Mouse (Mus musculus) stomach, postnatal 0 days (tissue): ENCODE data around the gene Gbx2. TPM values are rescaled to one million over a fixed set of nuclear protein-coding genes. Genes with fewer than 3 reads are reported as not detected.

Source experiments
- ATAC-seq: fragments of 200-750 bp; cut with Nextera tagmentation; 2 replicates; pipeline ENCODE4 v1.8.0; 2017; ENCODE audit not compliant: low FRiP score, low TSS enrichment
- DNase-seq: peaks from one replicate; pipeline ENCODE4 v3.0.0-alpha.2; 2016; ENCODE audit warnings: low spot score
- H3K27ac ChIP-seq: fragments of 300-500 bp; sonication (generic); replicated peaks from 2 replicates; pipeline ENCODE4 v1.5.1; 2014; ENCODE audit warnings: mild to moderate bottlenecking, control low read depth
- H3K27me3 ChIP-seq: fragments of 300-500 bp; sonication (generic); 2 replicates; pipeline ENCODE4 v1.6.1; 2014; ENCODE audit warnings: low read length; ENCODE audit not compliant: control insufficient read depth, insufficient read depth
- H3K36me3 ChIP-seq: fragments of 300-500 bp; sonication (generic); 2 replicates; pipeline ENCODE4 v1.6.1; 2014; ENCODE audit warnings: low read length, mixed read lengths; ENCODE audit not compliant: control insufficient read depth, insufficient read depth
- H3K4me1 ChIP-seq: fragments of 300-500 bp; sonication (generic); replicated peaks from 2 replicates; pipeline ENCODE4 v1.6.1; 2014; ENCODE audit warnings: antibody characterized with exemption; ENCODE audit not compliant: control insufficient read depth, insufficient read depth
- H3K4me2 ChIP-seq: fragments of 300-500 bp; sonication (generic); replicated peaks from 2 replicates; pipeline ENCODE4 v1.6.1; 2014; ENCODE audit warnings: low read depth, mild to moderate bottlenecking, control low read depth, moderate library complexity
- H3K4me3 ChIP-seq: fragments of 300-500 bp; sonication (generic); 2 replicates; pipeline ENCODE4 v1.5.1; 2014; ENCODE audit warnings: low read depth, low read length, control low read depth
- H3K9ac ChIP-seq: fragments of 300-500 bp; sonication (generic); 2 replicates; pipeline ENCODE4 v1.6.1; 2014; ENCODE audit warnings: mild to moderate bottlenecking, low read length, control low read depth, mixed read lengths
- H3K9me3 ChIP-seq: fragments of 300-500 bp; sonication (generic); 2 replicates; pipeline ENCODE4 v1.6.1; 2016; ENCODE audit warnings: low read length; ENCODE audit not compliant: control insufficient read depth
- CTCF ChIP-seq: IDR thresholded peaks from 2 replicates; pipeline ENCODE4 v1.5.1; 2016; ENCODE audit warnings: antibody characterized with exemption, low read depth, mild to moderate bottlenecking, moderate library complexity
- EP300 ChIP-seq: optimal IDR thresholded peaks from 2 replicates; pipeline ENCODE3; 2016; ENCODE audit warnings: antibody characterized with exemption
- WGBS: fragments of 180-500 bp; shearing (Covaris S2); extraction: QIAGEN DNeasy Blood & Tissue Kit; methylation state at CpG from one replicate; pipeline ENCODE4 v1.1.7; 2014; 5-methylcytosine and 5-hydroxymethylcytosine counted together
- polyA plus RNA-seq: library from polyadenylated mRNA; unstranded; fragments of >200 nt; fragmentation: Nextera tagmentation; extraction: Ambion mirVana; gene quantifications from 2 replicates; pipeline ENCODE4 v1.2.1, GENCODE M21; 2015

The Gbx2 gene
- polyA plus RNA-seq, 1 experiment from 2014 or later, result not detected

DNA sequence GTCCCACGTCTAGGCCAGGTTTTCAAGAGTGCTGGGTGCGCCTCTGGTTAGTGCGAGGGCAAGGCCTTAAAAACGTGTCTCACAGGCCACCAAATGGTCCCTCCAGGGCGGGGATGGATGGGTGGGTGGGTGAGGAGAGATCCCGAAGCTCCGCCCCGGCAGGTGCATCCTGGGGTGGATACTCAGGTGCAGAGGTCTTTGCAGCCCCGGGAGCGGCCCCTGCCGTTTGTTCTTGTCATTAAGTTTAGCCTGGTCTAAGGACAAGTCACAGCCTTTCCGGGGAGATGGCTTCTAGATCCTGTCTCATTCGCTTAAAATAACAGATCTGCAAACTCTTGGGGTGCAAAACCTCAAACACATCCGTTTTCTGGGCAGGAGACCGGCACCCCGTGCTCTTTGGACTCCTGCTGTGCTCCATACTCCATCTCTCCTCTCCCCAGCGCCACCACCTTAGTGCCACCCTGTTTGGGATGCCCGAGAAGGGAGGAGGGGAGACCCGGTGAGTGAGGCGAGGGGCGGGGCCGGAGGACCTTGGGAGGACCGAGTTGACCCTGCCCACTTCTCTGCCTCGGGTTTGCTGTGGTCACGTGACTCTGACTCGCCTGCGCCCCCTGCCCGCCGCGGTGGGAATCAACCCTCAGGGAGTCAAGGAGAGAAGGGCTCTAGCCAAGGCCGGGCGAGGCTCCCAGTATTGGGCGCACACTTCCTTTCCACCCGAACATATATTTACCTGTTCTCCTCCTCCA is 9.2 kb upstream of the Gbx2 start:
- no peak overlapping the region for H3K27ac ChIP-seq
- H3K27me3 ChIP-seq, result peaks cover 17% of the 10 kb centered on the region
- H3K4me3 ChIP-seq, result no peak overlapping the region
- 0 out of 2 replicates have a peak, but pooled peaks cover 2% of the 10 kb centered on the region for H3K4me1 ChIP-seq
- H3K4me2 ChIP-seq, result 0 out of 2 replicates have a peak overlapping the region, but pooled peaks have one; percentile 3
- H3K9me3 ChIP-seq, result no peaks in the 10 kb centered on the region
- ATAC-seq (peak; percentile 64), DNase-seq (peak; percentile 92)
- TF ChIP-seq CTCF, result peak; percentile 84
- TF ChIP-seq EP300, result no peak
- no peaks in the 10 kb centered on the region for H3K36me3 ChIP-seq
- no peak overlapping the region for H3K9ac ChIP-seq
- WGBS, result 2% methylated on average over 34 of the region's 34 CpGs

DNA sequence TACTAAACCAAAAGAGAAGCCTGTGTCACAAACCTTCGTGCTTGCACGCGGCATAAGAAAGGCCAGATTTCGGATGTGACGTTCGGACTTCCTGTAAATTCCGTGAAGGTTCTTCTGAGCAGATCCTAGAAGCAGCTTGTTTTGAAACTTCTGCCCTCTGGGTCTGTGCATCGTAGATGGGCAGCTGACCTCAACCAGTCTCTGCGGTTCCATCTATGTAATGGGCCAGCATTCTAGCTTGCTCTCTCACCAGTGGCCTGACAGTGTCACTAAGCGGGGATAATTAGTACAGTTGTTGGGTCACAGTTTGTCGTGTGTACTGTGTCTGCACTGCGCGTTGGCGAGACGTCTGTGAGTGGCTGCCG is 8.6 kb upstream of the Gbx2 start:
- TF ChIP-seq EP300, result no peak
- no peak for TF ChIP-seq CTCF
- 30% methylated on average over 16 of the region's 16 CpGs for WGBS
- no peak overlapping the region for H3K4me3 ChIP-seq
- no peak overlapping the region for H3K4me2 ChIP-seq
- ATAC-seq (no peak), DNase-seq (no peak)
- H3K9me3 ChIP-seq, result no peaks in the 10 kb centered on the region
- H3K27me3 ChIP-seq, result peaks cover 20% of the 10 kb centered on the region
- 0 out of 2 replicates have a peak, but pooled peaks cover 2% of the 10 kb centered on the region for H3K4me1 ChIP-seq
- no peak overlapping the region for H3K9ac ChIP-seq
- H3K27ac ChIP-seq, result no peak overlapping the region
- H3K36me3 ChIP-seq, result no peaks in the 10 kb centered on the region

DNA sequence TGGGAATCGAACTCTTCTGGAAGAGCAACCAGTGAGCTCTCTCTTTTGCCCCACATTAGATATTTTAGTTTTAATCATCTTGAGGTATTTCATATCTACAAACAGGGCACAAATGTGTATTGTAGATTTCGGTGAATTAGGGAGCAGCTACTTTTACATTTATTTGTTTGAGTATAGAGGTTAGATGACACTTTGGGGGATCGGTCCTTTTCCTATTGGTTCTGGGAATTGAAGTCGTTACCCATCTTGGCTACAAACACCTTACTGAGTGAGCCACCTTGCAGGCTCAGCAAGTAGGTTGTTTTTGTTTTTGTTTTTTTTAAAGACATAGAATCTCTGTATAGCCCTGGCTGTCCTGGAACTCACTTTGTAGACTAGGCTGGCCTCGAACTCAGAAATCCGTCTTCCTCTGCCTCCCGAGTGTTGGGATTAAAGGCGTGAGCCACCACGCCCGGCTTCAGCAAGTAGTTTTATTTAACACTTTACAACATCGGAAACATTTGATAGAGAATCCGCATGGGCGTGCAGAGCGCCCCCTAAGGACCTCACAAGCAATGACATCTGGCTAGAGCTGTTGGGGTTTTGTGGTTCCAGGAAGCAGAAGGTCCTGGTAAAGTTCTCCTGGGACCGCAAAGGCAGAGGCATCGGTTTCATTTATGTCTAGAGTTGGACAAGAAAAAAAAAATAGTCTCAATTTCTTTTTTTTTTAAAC is 8.1 kb upstream of the Gbx2 start:
- H3K4me3 ChIP-seq, result no peak overlapping the region
- no peak overlapping the region for H3K4me2 ChIP-seq
- TF ChIP-seq EP300 (no peak), CTCF (peak; percentile 57)
- ATAC-seq (no peak), DNase-seq (no peak)
- H3K36me3 ChIP-seq, result no peaks in the 10 kb centered on the region
- H3K27ac ChIP-seq, result no peak overlapping the region
- WGBS, result 33% methylated on average over 16 of the region's 16 CpGs
- no peaks in the 10 kb centered on the region for H3K9me3 ChIP-seq
- no peak overlapping the region for H3K9ac ChIP-seq
- 0 out of 2 replicates have a peak, but pooled peaks cover 2% of the 10 kb centered on the region for H3K4me1 ChIP-seq
- peaks cover 20% of the 10 kb centered on the region for H3K27me3 ChIP-seq

DNA sequence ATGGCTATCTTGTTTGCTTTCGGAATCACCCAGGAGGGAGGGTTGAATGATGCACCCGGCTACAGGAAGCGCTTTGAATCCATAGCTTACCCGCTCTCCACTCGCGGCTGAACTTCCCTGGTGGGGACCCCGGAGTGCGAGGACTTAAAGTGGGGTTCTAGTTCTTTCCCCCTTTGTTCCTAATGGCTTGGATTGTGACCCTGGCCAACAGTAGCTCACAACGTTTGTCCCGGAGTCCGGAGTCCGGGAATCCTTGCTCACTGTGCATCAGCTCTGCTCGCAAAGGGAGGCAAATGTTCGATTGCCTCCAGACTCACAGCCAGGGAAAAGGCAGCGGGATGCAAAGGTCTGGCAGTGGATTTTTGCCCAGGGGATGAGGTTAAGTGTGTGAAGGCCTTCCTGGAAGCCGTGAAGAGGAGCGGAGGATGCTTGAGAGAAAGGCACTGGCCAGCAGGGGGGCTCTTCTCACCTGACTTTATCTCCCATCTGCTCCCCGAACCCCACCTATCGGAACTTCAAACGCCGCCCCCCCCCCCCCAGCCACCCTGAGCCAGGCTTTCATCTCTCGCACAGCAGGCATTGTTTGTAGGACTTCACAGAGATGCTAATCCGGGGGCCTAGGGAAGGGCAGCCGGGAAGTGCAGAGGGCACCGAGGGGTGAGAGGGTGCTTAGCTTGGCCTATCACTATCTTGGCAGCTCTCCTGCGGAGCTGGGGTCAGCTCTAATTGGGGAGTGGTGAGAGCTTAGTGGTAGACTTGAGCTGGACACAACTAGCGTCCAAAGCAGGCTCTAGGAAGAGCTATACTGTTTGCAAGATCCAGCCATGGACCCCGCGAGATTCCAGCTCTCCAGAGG is 4.7 kb upstream of the Gbx2 start:
- TF ChIP-seq EP300, result no peak
- TF ChIP-seq CTCF, result no peak
- H3K4me3 ChIP-seq, result no peak overlapping the region
- H3K27me3 ChIP-seq, result peaks cover 40% of the 10 kb centered on the region
- H3K27ac ChIP-seq, result no peak overlapping the region
- H3K9me3 ChIP-seq, result no peaks in the 10 kb centered on the region
- DNase-seq, result no peak
- H3K36me3 ChIP-seq, result no peaks in the 10 kb centered on the region
- no peak overlapping the region for H3K4me2 ChIP-seq
- no peaks in the 10 kb centered on the region; the same call in 1 of the 2 replicates for H3K4me1 ChIP-seq
- 5% methylated on average over 29 of the region's 29 CpGs for WGBS
- no peak for ATAC-seq
- H3K9ac ChIP-seq, result no peak overlapping the region

DNA sequence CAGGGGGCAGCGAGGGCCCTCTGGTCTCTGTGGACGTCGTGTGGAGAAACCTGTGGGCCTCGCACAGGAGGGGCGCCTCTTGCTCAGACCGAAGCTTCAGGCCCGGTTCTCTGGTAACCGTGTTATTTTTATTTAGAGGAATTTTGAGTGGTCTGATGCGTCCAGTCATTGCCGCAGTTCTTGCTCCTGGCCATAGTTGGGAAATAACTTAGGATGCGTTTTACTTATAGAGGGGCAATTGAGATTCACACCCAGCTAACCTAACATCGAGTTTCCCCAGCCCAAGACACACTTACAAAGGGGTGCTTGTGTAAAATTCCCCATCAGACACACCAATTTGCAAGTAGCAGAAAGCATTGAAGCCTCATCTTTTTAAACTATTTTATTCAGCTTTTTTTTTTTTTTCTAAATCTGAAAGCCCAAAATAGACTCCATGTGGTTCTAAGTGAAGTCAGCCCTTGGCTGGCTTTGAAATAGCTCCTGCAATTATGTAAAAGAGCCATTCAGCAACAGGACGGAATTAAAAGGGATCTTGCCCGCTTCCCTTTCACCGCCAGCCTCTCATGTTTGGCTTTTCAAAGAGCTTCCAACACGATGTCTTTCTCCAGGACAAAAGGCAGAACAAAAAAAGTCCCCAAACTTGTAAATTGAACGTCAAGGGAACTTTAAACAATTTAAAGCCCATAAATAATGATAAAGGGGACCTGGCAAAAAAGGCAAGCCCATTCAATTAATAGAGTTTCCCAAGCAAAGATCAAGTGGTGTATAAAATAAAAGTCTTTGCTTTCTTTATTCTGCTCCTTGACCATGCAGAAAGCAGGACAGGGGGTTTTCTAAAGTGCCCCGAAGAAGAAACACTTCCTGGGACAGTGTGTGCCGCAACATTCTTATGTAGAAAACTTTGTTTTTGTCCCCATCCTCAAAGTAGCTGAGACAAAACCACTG is 3.6 kb upstream of the Gbx2 start:
- no peak for DNase-seq
- H3K4me3 ChIP-seq, result no peak overlapping the region
- WGBS, result 9% methylated on average over 19 of the region's 19 CpGs

More for the DNA sequence above, 3.6 kb upstream of the Gbx2 start:
- Histone ChIP-seq H3K36me3 (no peaks in the 10 kb centered on the region), H3K9ac (no peak overlapping the region), H3K27ac (no peak overlapping the region), H3K4me2 (no peak overlapping the region), H3K27me3 (peaks cover 42% of the 10 kb centered on the region), H3K9me3 (no peaks in the 10 kb centered on the region), H3K4me1 (no peaks in the 10 kb centered on the region; the same call in 1 of the 2 replicates)
- ATAC-seq, result no peak
- TF ChIP-seq EP300 (no peak), CTCF (no peak)
